Mouse (Mus musculus): ENCODE results near the gene Fhl3. TPM values are rescaled to one million over a fixed set of nuclear protein-coding genes. Genes with fewer than 3 reads are reported as not detected.

Gene Fhl3
- polyA plus RNA-seq, 1 experiment from 2014 or later = 3.3 TPM

GRCm38 (mm10) chr4:124685897-124686402, 14.6 kb upstream of the Fhl3 start:
- Histone ChIP-seq H3K36me3 (peaks cover 46% of the 10 kb centered on the region), H3K4me2 (replicated peaks) (no peak overlapping the region), H3K9me3 (replicated peaks) (no peaks in the 10 kb centered on the region), H3K27me3 (no peaks in the 10 kb centered on the region), H3K9ac (no peak overlapping the region), H3K4me1 (no peaks in the 10 kb centered on the region), H3K4me3 (no peak overlapping the region), H3K27ac (no peak overlapping the region)
- 89% methylated on average over 8 of the region's 8 CpGs for WGBS
- ATAC-seq (ENCODE audit: low FRiP score) = no peak

- ATAC-seq (ENCODE audit: low FRiP score) = no peak
- WGBS = 90% methylated on average over 8 of the region's 8 CpGs
- Histone ChIP-seq H3K27ac (no peak overlapping the region), H3K9me3 (replicated peaks) (no peaks in the 10 kb centered on the region), H3K4me2 (replicated peaks) (no peak overlapping the region), H3K27me3 (peaks cover 16% of the 10 kb centered on the region), H3K36me3 (0 out of 2 replicates have a peak, but pooled peaks cover 5% of the 10 kb centered on the region), H3K4me3 (no peak overlapping the region), H3K4me1 (peaks cover 14% of the 10 kb centered on the region), H3K9ac (peak overlapping the region; percentile 18; the same call in 1 of the 2 replicates)
Measured at GRCm38 (mm10) chr4:124691455-124691854, 9.0 kb upstream of the Fhl3 start.

GRCm38 (mm10) chr4:124692416-124692861, 8.1 kb upstream of the Fhl3 start:
- Histone ChIP-seq H3K4me1 (peaks cover 14% of the 10 kb centered on the region), H3K9ac (peak overlapping the region; percentile 84), H3K9me3 (replicated peaks) (no peaks in the 10 kb centered on the region), H3K4me3 (peak overlapping the region; percentile 75), H3K27ac (no peak overlapping the region), H3K36me3 (no peaks in the 10 kb centered on the region), H3K27me3 (peaks cover 16% of the 10 kb centered on the region), H3K4me2 (replicated peaks) (peak overlapping the region; percentile 66)
- 70% methylated on average over 3 of the region's 3 CpGs for WGBS
- ATAC-seq (ENCODE audit: low FRiP score) = no peak

GRCm38 (mm10) chr4:124693135-124693894, 7.2 kb upstream of the Fhl3 start, which contains the start of gene Utp11:
Gene Utp11, minus strand, starts transcription at chr4:124693600.
- Histone ChIP-seq H3K9me3 (replicated peaks) (no peaks in the 10 kb centered on the region), H3K4me1 (peaks cover 14% of the 10 kb centered on the region), H3K27me3 (peaks cover 21% of the 10 kb centered on the region), H3K4me2 (replicated peaks) (peak within 1 kb of the TSS; percentile 66), H3K36me3 (no peaks in the 10 kb centered on the region), H3K9ac (peak within 1 kb of the TSS; percentile 84), H3K27ac (no peak within 1 kb of the TSS; the same call in 1 of the 2 replicates), H3K4me3 (peak within 1 kb of the TSS; percentile 75)
- under 1% methylated on average over 43 of the region's 43 CpGs for WGBS
- peak; percentile 97 for ATAC-seq (ENCODE audit: low FRiP score)

- H3K27ac ChIP-seq = no peak overlapping the region
- peaks cover 22% of the 10 kb centered on the region for H3K27me3 ChIP-seq
- H3K4me2 ChIP-seq (replicated peaks) = no peak overlapping the region
- H3K9ac ChIP-seq = no peak overlapping the region
- WGBS = 85% methylated on average over 2 of the region's 2 CpGs
- H3K36me3 ChIP-seq = no peaks in the 10 kb centered on the region
- no peak overlapping the region for H3K4me3 ChIP-seq
- peaks cover 16% of the 10 kb centered on the region for H3K4me1 ChIP-seq
- no peak for ATAC-seq (ENCODE audit: low FRiP score)
- H3K9me3 ChIP-seq (replicated peaks) = no peaks in the 10 kb centered on the region
Measured at GRCm38 (mm10) chr4:124694572-124694971, 5.9 kb upstream of the Fhl3 start.

GRCm38 (mm10) chr4:124695786-124696516, 4.5 kb upstream of the Fhl3 start:
- H3K27me3 ChIP-seq = peaks cover 35% of the 10 kb centered on the region
- ATAC-seq (ENCODE audit: low FRiP score) = no peak
- WGBS = 13% methylated on average over 18 of the region's 18 CpGs
- H3K4me2 ChIP-seq (replicated peaks) = 0 out of 2 replicates have a peak overlapping the region, but pooled peaks have one; percentile 5
- no peak overlapping the region for H3K9ac ChIP-seq
- no peaks in the 10 kb centered on the region for H3K36me3 ChIP-seq
- H3K4me1 ChIP-seq = peaks cover 30% of the 10 kb centered on the region
- no peaks in the 10 kb centered on the region for H3K9me3 ChIP-seq (replicated peaks)
- no peak overlapping the region for H3K4me3 ChIP-seq
- no peak overlapping the region for H3K27ac ChIP-seq

- H3K9me3 ChIP-seq (replicated peaks) = no peaks in the 10 kb centered on the region
- H3K27me3 ChIP-seq = peaks cover 54% of the 10 kb centered on the region
- no peaks in the 10 kb centered on the region for H3K36me3 ChIP-seq
- H3K9ac ChIP-seq = no peak overlapping the region
- 4% methylated on average over 6 of the region's 6 CpGs for WGBS
- peak overlapping the region; percentile 96 for H3K4me2 ChIP-seq (replicated peaks)
- peak overlapping the region; percentile 61; the same call in 1 of the 2 replicates for H3K4me3 ChIP-seq
- H3K27ac ChIP-seq = no peak overlapping the region
- no peak for ATAC-seq (ENCODE audit: low FRiP score)
- peaks cover 47% of the 10 kb centered on the region for H3K4me1 ChIP-seq
Measured at GRCm38 (mm10) chr4:124699791-124700190, 710 bp upstream of the Fhl3 start.

GRCm38 (mm10) chr4:124701052-124701845, 748 bp downstream of the Fhl3 start:
- Histone ChIP-seq H3K4me2 (replicated peaks) (peak overlapping the region; percentile 96), H3K4me1 (peaks cover 52% of the 10 kb centered on the region), H3K36me3 (no peaks in the 10 kb centered on the region), H3K4me3 (peak overlapping the region; percentile 61), H3K27me3 (peaks cover 44% of the 10 kb centered on the region), H3K27ac (peak overlapping the region; percentile 68; the same call in 1 of the 2 replicates), H3K9ac (peak overlapping the region; percentile 76), H3K9me3 (replicated peaks) (no peaks in the 10 kb centered on the region)
- ATAC-seq (ENCODE audit: low FRiP score) = peak; percentile 4; the same call in 1 of the 2 replicates
- 2% methylated on average over 22 of the region's 22 CpGs for WGBS

- Histone ChIP-seq H3K27ac (no peak overlapping the region), H3K9ac (0 out of 2 replicates have a peak overlapping the region, but pooled peaks have one; percentile 76), H3K36me3 (no peaks in the 10 kb centered on the region), H3K4me3 (peak overlapping the region; percentile 61), H3K4me2 (replicated peaks) (peak overlapping the region; percentile 96), H3K9me3 (replicated peaks) (no peaks in the 10 kb centered on the region), H3K4me1 (peaks cover 52% of the 10 kb centered on the region), H3K27me3 (peaks cover 43% of the 10 kb centered on the region)
- WGBS = 62% methylated on average over 4 of the region's 5 CpGs
- no peak for ATAC-seq (ENCODE audit: low FRiP score)
Measured at GRCm38 (mm10) chr4:124701916-124702315, 1.4 kb downstream of the Fhl3 start.

- peaks cover 52% of the 10 kb centered on the region for H3K4me1 ChIP-seq
- peaks cover 47% of the 10 kb centered on the region for H3K27me3 ChIP-seq
- no peak for ATAC-seq (ENCODE audit: low FRiP score)
- H3K4me3 ChIP-seq = no peak overlapping the region
- H3K9ac ChIP-seq = no peak overlapping the region
- WGBS = 23% methylated on average over 2 of the region's 2 CpGs
- 0 out of 2 replicates have a peak overlapping the region, but pooled peaks have one; percentile 0 for H3K4me2 ChIP-seq (replicated peaks)
- H3K9me3 ChIP-seq (replicated peaks) = no peaks in the 10 kb centered on the region
- H3K36me3 ChIP-seq = no peaks in the 10 kb centered on the region
- H3K27ac ChIP-seq = peak overlapping the region; percentile 78; the same call in 1 of the 2 replicates
Measured at GRCm38 (mm10) chr4:124703406-124703805, 2.9 kb downstream of the Fhl3 start.

GRCm38 (mm10) chr4:124703881-124704796, 3.6 kb downstream of the Fhl3 start:
- no peak overlapping the region for H3K4me3 ChIP-seq
- H3K36me3 ChIP-seq = no peaks in the 10 kb centered on the region
- H3K27me3 ChIP-seq = peaks cover 52% of the 10 kb centered on the region
- WGBS = 7% methylated on average over 6 of the region's 6 CpGs
- no peaks in the 10 kb centered on the region for H3K9me3 ChIP-seq (replicated peaks)
- peaks cover 60% of the 10 kb centered on the region for H3K4me1 ChIP-seq
- no peak for ATAC-seq (ENCODE audit: low FRiP score)
- H3K9ac ChIP-seq = peak overlapping the region; percentile 32; the same call in 1 of the 2 replicates
- peak overlapping the region; percentile 17 for H3K4me2 ChIP-seq (replicated peaks)
- peak overlapping the region; percentile 78 for H3K27ac ChIP-seq
